Mouse (Mus musculus) limb, embryonic 13.5 days (tissue): Measurements from ENCODE around the gene Mrpl9. TPM values are rescaled to one million over a fixed set of nuclear protein-coding genes. Genes with fewer than 3 reads are reported as not detected.
A peak's percentile ranks its signal among the peaks of the same experiment; 100 is the strongest.

ENCODE experiments used
- ATAC-seq: fragments of 200-750 bp; cut with Nextera tagmentation; 2 replicates; pipeline ENCODE4 v1.8.0; 2017; ENCODE audit warnings: low read depth, moderate number of reproducible peaks, moderate TSS enrichment; ENCODE audit not compliant: low FRiP score
- H3K27ac ChIP-seq: fragments of 300-500 bp; sonication (generic); 2 replicates; pipeline ENCODE4 v1.5.1; 2015; ENCODE audit warnings: inconsistent platforms, mild to moderate bottlenecking, moderate library complexity
- H3K27me3 ChIP-seq: fragments of 300-500 bp; sonication (generic); 2 replicates; pipeline ENCODE4 v1.6.1; 2015; ENCODE audit warnings: mild to moderate bottlenecking, inconsistent platforms
- H3K36me3 ChIP-seq: fragments of 300-500 bp; sonication (generic); 2 replicates; pipeline ENCODE4 v1.6.1; 2015; ENCODE audit warnings: inconsistent platforms, mild to moderate bottlenecking, moderate library complexity
- H3K4me1 ChIP-seq: fragments of 300-500 bp; sonication (generic); 2 replicates; pipeline ENCODE4 v1.6.1; 2015; ENCODE audit warnings: inconsistent platforms
- H3K4me2 ChIP-seq: fragments of 300-500 bp; sonication (generic); replicated peaks from 2 replicates; pipeline ENCODE4 v1.6.1; 2015; ENCODE audit warnings: inconsistent platforms, mild to moderate bottlenecking, moderate library complexity
- H3K4me3 ChIP-seq: fragments of 300-500 bp; sonication (generic); 2 replicates; pipeline ENCODE4 v1.5.1; 2015; ENCODE audit warnings: moderate library complexity, mild to moderate bottlenecking, inconsistent platforms
- H3K9ac ChIP-seq: fragments of 300-500 bp; sonication (generic); 2 replicates; pipeline ENCODE4 v1.6.1; 2015; ENCODE audit warnings: mild to moderate bottlenecking, inconsistent platforms
- H3K9me3 ChIP-seq: fragments of 300-500 bp; sonication (generic); 2 replicates; pipeline ENCODE4 v1.6.1; 2016; ENCODE audit warnings: inconsistent platforms
- WGBS: fragments of 180-500 bp; shearing (Covaris S2); methylation state at CpG from one replicate; pipeline ENCODE4 v1.1.7; 2015; 5-methylcytosine and 5-hydroxymethylcytosine counted together
- polyA plus RNA-seq: library from polyadenylated mRNA; unstranded; fragments of >200 nt; fragmentation: Nextera tagmentation; extraction: Ambion mirVana; gene quantifications from 2 replicates; pipeline ENCODE4 v1.2.1, GENCODE M21; 2015

Gene Mrpl9
- polyA plus RNA-seq, 1 experiment from 2014 or later, result 67.0 TPM

DNA sequence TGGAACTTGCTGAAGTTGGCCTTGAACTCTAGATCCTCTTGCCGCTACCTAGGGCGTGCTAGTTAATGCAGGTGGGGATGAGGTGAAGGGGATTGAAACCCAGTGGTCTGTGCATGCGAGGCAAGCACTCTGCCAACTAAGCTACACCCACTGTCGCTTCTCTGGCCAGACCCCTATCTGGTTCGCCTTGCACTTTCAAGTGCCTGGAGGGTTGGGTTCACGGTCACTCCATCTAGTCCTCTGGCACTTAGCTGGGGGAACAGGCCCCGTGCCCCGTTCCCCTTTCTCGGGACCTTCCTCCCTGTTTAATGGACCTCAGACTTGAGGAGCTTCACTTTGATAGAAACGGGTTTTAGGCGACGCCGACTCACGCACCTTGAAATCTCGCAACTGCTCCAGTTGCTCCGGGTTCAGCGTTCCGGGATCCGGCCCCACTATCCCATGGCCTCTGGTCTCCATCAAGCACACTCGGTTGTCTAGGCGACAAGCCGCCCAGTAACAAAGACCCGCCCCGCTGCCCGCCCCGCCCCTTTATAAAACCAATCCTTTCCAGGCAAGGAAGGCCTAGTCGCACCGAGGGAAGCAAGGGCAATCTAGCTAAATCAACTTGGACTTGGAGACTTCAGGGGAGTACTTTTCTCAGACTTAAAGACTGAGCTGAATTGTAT lies 29.5 kb downstream of the Mrpl9 start:
- H3K27me3 ChIP-seq, result no peaks in the 10 kb centered on the region; the same call in 1 of the 2 replicates
- peak; percentile 89 for ATAC-seq
- H3K4me2 ChIP-seq, result peak overlapping the region; percentile 61
- 8% methylated on average over 28 of the region's 28 CpGs for WGBS
- peak overlapping the region; percentile 56; the same call in 1 of the 2 replicates for H3K27ac ChIP-seq
- peak overlapping the region; percentile 48 for H3K9ac ChIP-seq
- H3K4me3 ChIP-seq, result peak overlapping the region; percentile 30
- no peaks in the 10 kb centered on the region for H3K36me3 ChIP-seq
- H3K4me1 ChIP-seq, result peaks cover 17% of the 10 kb centered on the region
- H3K9me3 ChIP-seq, result no peaks in the 10 kb centered on the region

DNA sequence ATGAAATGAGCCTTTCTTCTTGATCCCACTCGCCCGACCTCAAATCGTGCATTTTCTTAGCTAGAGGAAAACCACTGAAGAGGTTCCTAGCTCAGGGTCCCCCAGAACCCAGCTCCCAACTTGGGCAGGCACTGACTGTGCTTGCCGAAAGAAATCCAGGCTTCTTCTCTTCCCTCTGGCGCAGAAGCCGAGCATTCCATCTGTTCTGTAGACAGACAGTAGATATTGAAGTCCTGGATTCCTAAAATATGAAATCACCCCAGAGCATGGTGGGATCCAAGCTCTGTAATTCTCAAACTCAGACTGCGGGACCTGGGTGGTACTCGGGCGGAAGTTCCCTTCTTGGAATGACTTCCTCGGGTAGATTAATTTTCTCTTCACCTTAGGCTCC lies 30.0 kb downstream of the Mrpl9 start:
- Histone ChIP-seq H3K4me1 (peaks cover 17% of the 10 kb centered on the region), H3K27ac (peak overlapping the region; percentile 56; the same call in 1 of the 2 replicates), H3K4me2 (peak overlapping the region; percentile 61), H3K9me3 (no peaks in the 10 kb centered on the region), H3K9ac (no peak overlapping the region), H3K27me3 (peaks cover 3% of the 10 kb centered on the region; the same call in 1 of the 2 replicates), H3K4me3 (no peak overlapping the region), H3K36me3 (no peaks in the 10 kb centered on the region)
- WGBS, result 44% methylated on average over 10 of the region's 10 CpGs
- 0 out of 2 replicates have a peak, but pooled peaks have one; percentile 18 for ATAC-seq

DNA sequence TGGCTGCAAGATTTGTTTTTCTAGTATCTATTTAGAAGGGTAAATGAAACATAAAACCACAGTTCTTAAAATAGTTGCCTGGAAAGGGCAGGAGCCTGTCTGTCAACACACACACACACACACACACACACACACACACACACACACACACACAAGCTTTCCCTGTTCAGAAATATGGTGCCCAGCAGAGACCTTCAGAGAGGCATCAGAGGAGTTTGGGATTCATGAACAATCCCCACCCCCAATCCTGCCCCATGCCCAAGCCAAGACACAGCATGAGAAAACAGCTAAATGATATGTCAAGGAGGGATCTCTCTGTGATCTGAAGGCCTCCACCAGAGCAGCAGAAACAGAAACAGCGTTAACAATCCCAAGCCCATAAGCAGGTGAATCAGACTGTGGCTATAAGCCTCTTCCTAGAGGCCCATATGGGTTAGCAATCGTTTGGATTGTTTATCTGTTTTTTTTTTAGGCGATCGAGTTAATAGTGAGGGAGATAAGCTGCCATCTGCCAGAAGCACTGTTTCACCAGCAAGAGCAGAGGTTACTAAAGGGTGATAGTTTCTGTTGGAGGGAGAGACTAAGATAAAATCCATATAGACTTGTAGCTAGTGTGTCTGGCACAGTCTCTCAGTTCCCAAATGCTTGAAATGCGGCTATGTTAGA lies 30.6 kb downstream of the Mrpl9 start:
- 61% methylated on average over 5 of the region's 5 CpGs for WGBS
- no peak overlapping the region for H3K4me3 ChIP-seq
- H3K36me3 ChIP-seq, result no peaks in the 10 kb centered on the region
- H3K9ac ChIP-seq, result no peak overlapping the region
- H3K27ac ChIP-seq, result no peak overlapping the region; the same call in 1 of the 2 replicates
- H3K27me3 ChIP-seq, result peaks cover 9% of the 10 kb centered on the region
- H3K4me2 ChIP-seq, result no peak overlapping the region
- H3K9me3 ChIP-seq, result no peaks in the 10 kb centered on the region
- no peak for ATAC-seq
- peaks cover 17% of the 10 kb centered on the region for H3K4me1 ChIP-seq

DNA sequence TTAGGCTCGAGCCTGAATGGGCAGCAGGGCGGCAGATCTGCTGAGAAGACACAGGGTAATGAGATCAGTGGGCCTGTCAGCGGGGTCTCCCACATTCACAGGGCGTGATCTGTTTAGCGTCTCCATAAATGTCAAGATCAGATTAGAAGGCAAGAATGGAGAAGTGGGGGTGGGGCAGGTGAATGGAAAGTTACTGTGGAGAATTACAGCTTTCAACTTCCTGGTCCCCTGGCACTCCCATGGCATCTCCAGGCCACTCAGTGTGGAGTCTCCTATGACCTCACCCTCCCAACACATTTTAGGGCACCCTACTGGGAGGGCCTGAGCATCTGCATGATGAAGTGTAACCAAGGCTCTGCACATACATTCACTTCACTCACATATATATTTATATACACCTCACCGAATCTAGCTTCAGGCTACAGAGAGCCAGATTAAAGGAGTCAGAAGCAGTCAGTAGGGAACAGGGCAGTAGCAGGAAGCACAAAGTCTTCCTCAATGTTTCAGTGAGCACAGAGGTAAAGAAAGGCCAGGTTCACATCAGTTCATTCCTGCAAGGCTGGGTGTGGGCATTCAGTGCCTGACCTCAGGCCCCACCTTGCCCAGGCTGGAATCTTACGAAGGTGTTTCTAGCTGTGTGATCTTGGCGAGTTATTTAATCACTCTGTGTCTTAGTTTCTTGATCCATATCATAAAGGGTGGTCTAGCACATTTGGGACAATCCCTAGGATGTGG lies 33.4 kb downstream of the Mrpl9 start:
- no peak overlapping the region for H3K9ac ChIP-seq
- peaks cover 37% of the 10 kb centered on the region for H3K27me3 ChIP-seq
- H3K36me3 ChIP-seq, result no peaks in the 10 kb centered on the region
- H3K9me3 ChIP-seq, result no peaks in the 10 kb centered on the region
- no peak overlapping the region for H3K4me2 ChIP-seq
- ATAC-seq, result no peak
- H3K4me1 ChIP-seq, result peaks cover 14% of the 10 kb centered on the region
- no peak overlapping the region for H3K27ac ChIP-seq
- WGBS, result 30% methylated on average over 8 of the region's 8 CpGs
- no peak overlapping the region for H3K4me3 ChIP-seq

DNA sequence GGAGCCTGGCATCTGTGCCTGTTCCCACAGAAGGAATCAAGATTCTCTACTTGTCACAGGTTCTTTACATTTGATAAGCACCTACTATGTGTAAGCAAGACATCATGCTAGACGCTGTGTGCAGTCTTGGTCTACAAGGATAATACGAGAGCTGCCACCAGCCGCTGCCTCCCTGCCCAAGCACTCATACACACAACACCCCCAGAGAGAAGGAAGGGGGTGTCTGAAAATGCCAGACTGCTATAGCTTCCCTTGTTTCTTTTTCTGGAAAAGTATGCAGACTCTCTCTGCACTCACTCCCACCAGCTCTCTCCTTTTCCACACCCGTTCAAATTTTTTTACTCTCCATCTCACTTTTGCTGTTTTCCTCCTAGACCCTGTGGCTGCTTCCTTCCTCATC lies 34.3 kb downstream of the Mrpl9 start:
- WGBS, result 63% methylated on average over 4 of the region's 4 CpGs
- H3K9me3 ChIP-seq, result no peaks in the 10 kb centered on the region
- no peaks in the 10 kb centered on the region for H3K36me3 ChIP-seq
- H3K9ac ChIP-seq, result no peak overlapping the region
- peaks cover 42% of the 10 kb centered on the region for H3K27me3 ChIP-seq
- no peak overlapping the region for H3K27ac ChIP-seq
- H3K4me3 ChIP-seq, result no peak overlapping the region
- H3K4me1 ChIP-seq, result peaks cover 11% of the 10 kb centered on the region
- no peak for ATAC-seq
- H3K4me2 ChIP-seq, result no peak overlapping the region

DNA sequence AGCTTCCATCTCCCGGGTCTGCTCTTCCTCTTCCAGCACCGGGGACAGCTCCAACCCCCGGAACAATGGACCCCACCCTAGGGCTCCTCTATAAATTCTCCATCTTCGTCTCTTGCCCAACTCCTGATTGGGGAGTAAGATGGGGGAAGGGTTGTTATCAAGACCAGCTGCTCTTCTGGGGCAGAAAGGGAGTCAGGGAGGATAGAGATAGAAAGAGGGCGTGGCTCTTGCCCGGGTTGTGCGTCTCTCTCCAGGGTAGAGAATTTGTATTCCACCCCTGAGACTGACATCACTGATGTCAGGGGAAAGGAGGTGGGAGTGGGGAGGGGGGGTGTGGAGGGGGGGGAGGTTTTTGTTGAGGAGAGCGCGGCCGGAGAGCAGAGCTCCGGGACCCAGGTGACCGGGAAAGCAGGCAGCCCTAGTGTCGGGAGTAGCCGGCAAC lies 34.9 kb downstream of the Mrpl9 start, which contains the start of gene Celf3:
Gene Celf3, plus strand, starts transcription at position 315 of the 442 bp plus-strand sequence.
- whole genome bisulfite sequencing, result 3% methylated on average over 10 of the region's 14 CpGs
- H3K4me3 ChIP-seq, result no peak within 1 kb of the TSS
- H3K9me3 ChIP-seq, result no peaks in the 10 kb centered on the region
- H3K27me3 ChIP-seq, result peaks cover 42% of the 10 kb centered on the region
- H3K27ac ChIP-seq, result no peak within 1 kb of the TSS
- H3K36me3 ChIP-seq, result no peaks in the 10 kb centered on the region
- no peak; the same call in 1 of the 2 replicates for ATAC-seq
- H3K4me2 ChIP-seq, result peak within 1 kb of the TSS; percentile 27; the same call in 1 of the 2 replicates
- no peak within 1 kb of the TSS for H3K9ac ChIP-seq
- peaks cover 7% of the 10 kb centered on the region for H3K4me1 ChIP-seq

DNA sequence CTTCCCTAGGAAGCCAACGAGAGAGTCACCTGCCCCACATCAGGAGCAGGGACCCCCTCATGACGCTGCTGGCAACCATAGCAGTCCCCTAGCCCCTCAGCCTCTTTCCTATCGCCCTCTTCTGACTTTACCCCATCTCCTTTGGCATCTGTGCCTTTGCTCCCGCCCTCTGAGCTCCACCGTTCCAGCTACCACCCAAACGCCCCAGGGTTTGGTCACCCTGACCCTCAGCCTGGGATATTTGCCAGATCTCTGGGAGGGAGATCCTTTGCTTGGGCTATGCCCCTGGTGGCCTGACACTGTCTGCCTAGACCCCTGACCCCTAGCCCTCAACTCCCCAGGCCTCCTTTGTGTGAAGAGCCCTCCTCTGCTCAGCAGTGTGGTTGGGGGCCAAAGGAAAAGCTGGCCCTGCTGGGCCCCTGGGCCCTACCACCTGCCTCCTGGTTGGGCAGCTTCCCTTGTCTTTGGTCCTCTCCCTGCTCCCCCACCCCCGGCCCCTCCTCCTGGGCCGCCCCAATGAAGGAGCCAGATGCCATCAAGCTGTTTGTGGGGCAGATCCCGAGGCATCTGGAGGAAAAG lies 35.6 kb downstream of the Mrpl9 start:
- H3K4me2 ChIP-seq, result no peak overlapping the region
- H3K9me3 ChIP-seq, result no peaks in the 10 kb centered on the region
- H3K27ac ChIP-seq, result no peak overlapping the region
- 12% methylated on average over 9 of the region's 9 CpGs for WGBS
- no peaks in the 10 kb centered on the region for H3K36me3 ChIP-seq
- no peak overlapping the region for H3K4me3 ChIP-seq
- ATAC-seq, result 0 out of 2 replicates have a peak, but pooled peaks have one; percentile 2
- H3K9ac ChIP-seq, result no peak overlapping the region
- peaks cover 42% of the 10 kb centered on the region for H3K27me3 ChIP-seq
- H3K4me1 ChIP-seq, result 0 out of 2 replicates have a peak, but pooled peaks cover 4% of the 10 kb centered on the region

DNA sequence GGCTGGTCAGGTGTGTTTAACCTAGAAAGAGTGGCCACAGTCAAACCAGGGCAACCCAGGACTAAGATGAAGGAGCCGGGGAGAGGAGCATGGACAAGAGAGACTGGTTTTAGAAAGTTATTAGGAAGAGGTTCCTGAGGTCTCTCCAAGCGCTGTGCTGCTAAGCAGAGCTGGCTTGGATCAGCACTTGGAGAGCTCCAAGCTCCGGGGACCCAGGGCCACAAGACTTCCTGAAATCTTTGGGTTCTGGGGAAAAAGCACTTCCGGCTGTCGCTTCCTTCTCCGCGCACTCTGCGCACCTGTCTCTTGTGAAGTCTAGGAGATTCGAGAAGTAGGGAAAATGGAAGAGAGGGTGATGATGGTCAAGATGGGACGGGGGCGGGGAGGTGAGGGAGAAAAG lies 36.4 kb downstream of the Mrpl9 start:
- peak overlapping the region; percentile 23 for H3K4me3 ChIP-seq
- H3K27ac ChIP-seq, result no peak overlapping the region
- H3K9ac ChIP-seq, result no peak overlapping the region
- 6% methylated on average over 11 of the region's 11 CpGs for WGBS
- peaks cover 42% of the 10 kb centered on the region for H3K27me3 ChIP-seq
- no peaks in the 10 kb centered on the region for H3K36me3 ChIP-seq
- peak overlapping the region; percentile 53 for H3K4me2 ChIP-seq
- ATAC-seq, result no peak
- H3K4me1 ChIP-seq, result peaks cover 10% of the 10 kb centered on the region
- H3K9me3 ChIP-seq, result no peaks in the 10 kb centered on the region

DNA sequence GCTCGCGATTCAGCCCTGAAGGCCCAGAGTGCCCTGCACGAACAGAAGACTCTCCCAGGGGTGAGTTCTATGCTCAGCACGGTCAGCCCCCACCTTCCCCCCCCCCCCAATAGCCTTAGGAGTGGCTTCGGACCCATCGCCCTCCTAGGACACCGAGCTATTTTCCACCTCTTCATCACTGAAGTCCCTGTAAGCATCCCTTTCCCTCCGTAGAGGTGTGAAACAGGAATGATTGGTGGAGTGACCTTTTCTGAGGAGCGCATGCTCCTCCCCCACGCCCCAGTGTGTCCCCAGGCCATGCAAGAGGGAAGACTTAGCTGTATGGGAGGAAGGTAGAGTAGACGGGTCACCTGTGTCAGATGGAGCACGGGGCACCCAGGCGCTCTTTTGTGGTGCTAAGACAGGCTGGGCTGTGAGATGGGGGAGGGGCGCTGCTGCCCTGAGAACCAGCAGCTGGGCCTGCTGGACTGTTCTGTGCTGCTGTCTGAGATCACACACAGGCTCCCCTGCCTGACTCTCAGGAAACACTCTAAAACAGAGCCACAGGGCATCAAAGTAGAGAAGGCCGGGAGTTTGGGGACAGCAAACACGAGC lies 37.3 kb downstream of the Mrpl9 start, which contains the start of gene Riiad1:
Gene Riiad1, minus strand, starts transcription at position 51 of the 594 bp plus-strand sequence.
- H3K9me3 ChIP-seq, result no peaks in the 10 kb centered on the region
- peak within 1 kb of the TSS; percentile 53 for H3K4me2 ChIP-seq
- H3K9ac ChIP-seq, result no peak within 1 kb of the TSS

DNA sequence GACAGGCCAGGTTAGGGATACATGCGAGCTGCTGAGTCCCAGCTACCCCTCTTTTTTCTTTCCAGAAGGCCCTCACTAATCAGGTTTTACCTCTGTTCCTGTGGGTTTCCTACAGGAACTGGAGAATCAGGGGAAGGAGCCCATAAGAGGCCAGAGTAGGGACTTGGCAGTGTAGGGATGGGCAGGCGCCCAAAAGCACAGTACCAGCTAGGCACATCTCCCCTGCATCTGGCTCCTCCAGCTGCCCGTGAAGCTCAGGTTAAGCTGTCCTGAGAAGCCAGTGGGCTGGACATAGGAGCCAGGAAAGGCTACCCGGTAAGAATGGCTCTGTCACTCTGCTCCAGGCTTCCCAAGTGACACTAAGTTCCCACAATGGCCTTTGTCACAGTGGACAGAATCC lies 38.3 kb downstream of the Mrpl9 start:
- Histone ChIP-seq H3K9me3 (no peaks in the 10 kb centered on the region), H3K36me3 (no peaks in the 10 kb centered on the region), H3K4me1 (peaks cover 10% of the 10 kb centered on the region), H3K4me3 (no peak overlapping the region), H3K9ac (no peak overlapping the region), H3K27ac (no peak overlapping the region), H3K4me2 (no peak overlapping the region), H3K27me3 (peaks cover 42% of the 10 kb centered on the region)
- no peak for ATAC-seq
- 61% methylated on average over 4 of the region's 4 CpGs for WGBS

More for the DNA sequence above, 37.3 kb downstream of the Mrpl9 start, which contains the start of gene Riiad1:
- 8% methylated on average over 16 of the region's 16 CpGs for whole genome bisulfite sequencing
- ATAC-seq, result no peak
- no peak within 1 kb of the TSS for H3K27ac ChIP-seq
- H3K27me3 ChIP-seq, result peaks cover 42% of the 10 kb centered on the region
- peaks cover 10% of the 10 kb centered on the region for H3K4me1 ChIP-seq
- H3K4me3 ChIP-seq, result peak within 1 kb of the TSS; percentile 23
- H3K36me3 ChIP-seq, result no peaks in the 10 kb centered on the region

DNA sequence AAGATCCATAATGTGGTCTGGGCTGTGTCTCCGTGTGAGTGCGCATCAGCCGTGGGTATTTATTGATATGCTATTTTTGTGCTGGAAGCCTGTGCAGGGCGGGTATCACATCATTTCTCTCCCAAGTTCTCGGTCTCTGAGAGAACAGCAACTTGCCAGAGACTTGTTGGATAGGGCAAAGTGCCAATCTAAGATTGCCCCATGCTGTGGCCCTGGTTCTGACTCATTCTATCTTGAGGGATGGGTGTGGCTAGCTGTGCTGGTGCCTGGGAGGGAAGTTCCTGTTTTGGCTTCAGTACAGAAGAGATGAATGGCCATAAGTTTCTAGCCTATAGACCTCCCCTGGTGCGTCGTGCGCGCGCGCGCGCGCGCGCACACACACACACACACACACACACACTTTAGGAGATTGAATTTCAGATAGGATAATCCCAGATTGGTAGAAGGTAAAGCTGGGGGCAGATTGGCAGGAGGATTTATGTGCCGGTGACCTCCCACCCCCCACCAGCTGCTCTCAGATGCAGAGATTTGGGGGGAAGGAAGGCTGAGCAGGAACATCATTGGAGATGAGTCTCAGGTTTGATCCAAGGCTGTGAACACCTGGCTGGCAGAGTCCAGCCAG lies 39.8 kb downstream of the Mrpl9 start:
- H3K4me3 ChIP-seq, result no peak overlapping the region
- WGBS, result 91% methylated on average over 17 of the region's 17 CpGs
- ATAC-seq, result no peak
- no peaks in the 10 kb centered on the region for H3K9me3 ChIP-seq
- H3K27ac ChIP-seq, result no peak overlapping the region
- H3K4me1 ChIP-seq, result peaks cover 6% of the 10 kb centered on the region
- H3K4me2 ChIP-seq, result no peak overlapping the region
- no peak overlapping the region for H3K9ac ChIP-seq
- no peaks in the 10 kb centered on the region for H3K36me3 ChIP-seq
- peaks cover 41% of the 10 kb centered on the region for H3K27me3 ChIP-seq
